Comparison of ENCODE assay signal across 8 mouse cellular contexts in the genomic region with DNA sequence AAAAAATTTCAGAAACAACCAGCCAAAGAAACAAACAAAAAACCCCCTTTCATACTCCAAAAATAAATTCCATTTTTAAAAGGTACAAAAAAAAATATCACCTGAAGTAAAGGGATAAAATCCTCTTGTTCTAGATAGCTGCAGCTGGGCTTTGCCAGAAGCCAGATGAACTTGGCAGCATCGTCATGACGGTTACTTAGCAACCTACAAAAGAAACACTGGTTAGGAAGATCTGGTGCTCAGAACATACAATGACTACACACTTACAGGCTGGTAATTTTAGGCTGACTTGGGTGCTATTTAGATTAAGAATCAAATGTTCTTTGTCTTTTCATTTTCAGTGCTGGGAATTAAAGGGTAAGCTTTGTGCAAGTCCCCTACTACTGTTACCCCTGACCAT.
DNase-seq lines count a peak whose midpoint lies in the region; ATAC-seq and TF ChIP-seq lines count a peak whose summit lies in the region.

No protein-coding gene starts in this region.

- no peak overlapping the region for H3K4me3 ChIP-seq in forebrain, embryonic 15.5 days
- no peak overlapping the region for H3K4me3 ChIP-seq in forebrain, embryonic 12.5 days (replicated peaks)
- H3K4me3 ChIP-seq in midbrain, embryonic 14.5 days (replicated peaks; ENCODE audit: low read depth, low read length): no peak overlapping the region
- no peak overlapping the region for H3K4me3 ChIP-seq in midbrain, embryonic 15.5 days
- H3K4me3 ChIP-seq in layer of hippocampus, adult 2 months: no peak overlapping the region

- H3K36me3 ChIP-seq in forebrain, embryonic 15.5 days: peaks cover 11% of the 10 kb centered on the region
- peaks cover 11% of the 10 kb centered on the region for H3K36me3 ChIP-seq in forebrain, embryonic 12.5 days (replicated peaks)
- H3K36me3 ChIP-seq in midbrain, embryonic 14.5 days (ENCODE audit: control insufficient read depth, insufficient read depth, low read length): peaks cover 32% of the 10 kb centered on the region; the same call in 1 of the 2 replicates
- H3K36me3 ChIP-seq in midbrain, embryonic 15.5 days (replicated peaks): peaks cover 4% of the 10 kb centered on the region; the same call in 1 of the 2 replicates

- DNase-seq in midbrain, embryonic 14.5 days: peak; percentile 49
- DNase-seq in layer of hippocampus, adult 2 months (ENCODE audit: low spot score in 2 of 2): peak; percentile 57 to 81
- DNase-seq in right cerebral cortex, postnatal 4 days: peak; percentile 19
- DNase-seq in ovary, postnatal 36 days (ENCODE audit: low spot score): no peak
- DNase-seq in embryo, embryonic 11 days: no peak

- no peak for TF ChIP-seq CTCF in layer of hippocampus, adult 2 months (conservative IDR thresholded peaks at IDR 0.05)

- 32% methylated on average over 2 of the region's 2 CpGs for WGBS in forebrain, embryonic 15.5 days
- WGBS in forebrain, embryonic 12.5 days: 50% methylated on average over 2 of the region's 2 CpGs
- 53% methylated on average over 2 of the region's 2 CpGs for WGBS in midbrain, embryonic 14.5 days
- 43% methylated on average over 2 of the region's 2 CpGs for WGBS in midbrain, embryonic 15.5 days

- no peak overlapping the region for H3K4me2 ChIP-seq in forebrain, embryonic 15.5 days (replicated peaks)
- H3K4me2 ChIP-seq in forebrain, embryonic 12.5 days: no peak overlapping the region
- no peak overlapping the region for H3K4me2 ChIP-seq in midbrain, embryonic 14.5 days (ENCODE audit: low read length)
- no peak overlapping the region for H3K4me2 ChIP-seq in midbrain, embryonic 15.5 days

- H3K27me3 ChIP-seq in forebrain, embryonic 15.5 days: no peaks in the 10 kb centered on the region
- H3K27me3 ChIP-seq in forebrain, embryonic 12.5 days: no peaks in the 10 kb centered on the region
- no peaks in the 10 kb centered on the region for H3K27me3 ChIP-seq in midbrain, embryonic 14.5 days (ENCODE audit: control insufficient read depth, insufficient read depth, low read length)
- H3K27me3 ChIP-seq in midbrain, embryonic 15.5 days (replicated peaks): no peaks in the 10 kb centered on the region

- no peaks in the 10 kb centered on the region for H3K9me3 ChIP-seq in forebrain, embryonic 15.5 days
- H3K9me3 ChIP-seq in forebrain, embryonic 12.5 days: no peaks in the 10 kb centered on the region
- no peaks in the 10 kb centered on the region for H3K9me3 ChIP-seq in midbrain, embryonic 14.5 days (ENCODE audit: control insufficient read depth, low read length)
- H3K9me3 ChIP-seq in midbrain, embryonic 15.5 days: no peaks in the 10 kb centered on the region

- no peak overlapping the region for H3K9ac ChIP-seq in forebrain, embryonic 15.5 days (replicated peaks)
- H3K9ac ChIP-seq in forebrain, embryonic 12.5 days: no peak overlapping the region
- no peak overlapping the region for H3K9ac ChIP-seq in midbrain, embryonic 14.5 days (replicated peaks; ENCODE audit: low read length)
- no peak overlapping the region for H3K9ac ChIP-seq in midbrain, embryonic 15.5 days

- peak; percentile 61; the same call in 1 of the 2 replicates for ATAC-seq in forebrain, embryonic 15.5 days (replicated peaks)
- ATAC-seq in forebrain, embryonic 12.5 days (ENCODE audit: low FRiP score): no peak
- ATAC-seq in midbrain, embryonic 14.5 days (ENCODE audit: low FRiP score, low TSS enrichment): no peak
- no peak for ATAC-seq in midbrain, embryonic 15.5 days (replicated peaks)

- peak overlapping the region; percentile 55; the same call in 1 of the 2 replicates for H3K27ac ChIP-seq in forebrain, embryonic 15.5 days (replicated peaks)
- no peak overlapping the region for H3K27ac ChIP-seq in forebrain, embryonic 12.5 days
- no peak overlapping the region for H3K27ac ChIP-seq in midbrain, embryonic 14.5 days (replicated peaks; ENCODE audit: low read depth, low read length)
- H3K27ac ChIP-seq in midbrain, embryonic 15.5 days: no peak overlapping the region
- peak overlapping the region; percentile 80 for H3K27ac ChIP-seq in layer of hippocampus, adult 2 months

- peaks cover 11% of the 10 kb centered on the region for H3K4me1 ChIP-seq in forebrain, embryonic 15.5 days
- H3K4me1 ChIP-seq in forebrain, embryonic 12.5 days: peaks cover 3% of the 10 kb centered on the region; the same call in 1 of the 2 replicates
- H3K4me1 ChIP-seq in midbrain, embryonic 14.5 days (ENCODE audit: control insufficient read depth, insufficient read depth, low read length): no peaks in the 10 kb centered on the region
- H3K4me1 ChIP-seq in midbrain, embryonic 15.5 days: no peaks in the 10 kb centered on the region

Comparison
In these comparisons a context has a peak if more than half of its experiments do, and no peak if none do; other contexts are left out.
1. H3K27ac ChIP-seq: peak in forebrain, embryonic 15.5 days (single experiment) and layer of hippocampus, adult 2 months (single experiment); none in forebrain, embryonic 12.5 days (single experiment), midbrain, embryonic 14.5 days (single experiment) and midbrain, embryonic 15.5 days (single experiment).
2. DNase-seq: peak in midbrain, embryonic 14.5 days (single experiment), layer of hippocampus, adult 2 months (2 of 2) and right cerebral cortex, postnatal 4 days (single experiment); none in ovary, postnatal 36 days (single experiment) and embryo, embryonic 11 days (single experiment).